Mouse (Mus musculus): Measurements from ENCODE around the gene Tmem218. TPM values are rescaled to one million over a fixed set of nuclear protein-coding genes. Genes with fewer than 3 reads are reported as not detected.

Tmem218 gene
- polyA plus RNA-seq, 1 experiment from 2014 or later = 11.0 TPM

DNA sequence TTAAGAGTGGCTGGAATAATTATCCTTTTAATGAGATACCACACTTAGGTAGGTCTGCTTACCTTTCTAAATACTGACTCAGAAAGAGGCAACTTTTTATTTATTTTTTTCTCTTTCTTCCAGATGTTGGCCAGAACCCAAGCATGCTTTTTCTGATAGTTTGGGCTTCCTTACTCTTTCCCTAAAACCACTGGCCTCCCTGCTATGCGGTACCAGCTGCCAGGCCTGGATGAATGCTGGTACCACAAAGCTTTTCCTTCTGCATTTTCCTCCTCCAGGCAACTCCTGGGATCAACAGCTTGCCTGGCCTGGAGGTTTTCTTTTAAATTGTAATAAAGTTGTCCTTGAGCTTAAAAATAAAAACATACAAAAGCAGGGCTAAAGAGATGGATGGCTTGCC is 17.6 kb downstream of the Tmem218 start:
- 89% methylated on average over 1 of the region's 1 CpGs for WGBS
- Histone ChIP-seq H3K4me2 (ENCODE audit: low read length) (no peak overlapping the region), H3K4me3 (replicated peaks; ENCODE audit: low read length) (no peak overlapping the region), H3K9ac (replicated peaks; ENCODE audit: low read depth, low read length) (no peak overlapping the region), H3K27me3 (replicated peaks; ENCODE audit: control insufficient read depth, insufficient read depth, low read length) (no peaks in the 10 kb centered on the region), H3K27ac (ENCODE audit: low read length) (no peak overlapping the region), H3K36me3 (ENCODE audit: control insufficient read depth, insufficient read depth) (no peaks in the 10 kb centered on the region), H3K4me1 (replicated peaks; ENCODE audit: control insufficient read depth, insufficient read depth, low read length) (0 out of 2 replicates have a peak, but pooled peaks cover 4% of the 10 kb centered on the region), H3K9me3 (ENCODE audit: control insufficient read depth, low read length) (no peaks in the 10 kb centered on the region)
- ATAC-seq = no peak

DNA sequence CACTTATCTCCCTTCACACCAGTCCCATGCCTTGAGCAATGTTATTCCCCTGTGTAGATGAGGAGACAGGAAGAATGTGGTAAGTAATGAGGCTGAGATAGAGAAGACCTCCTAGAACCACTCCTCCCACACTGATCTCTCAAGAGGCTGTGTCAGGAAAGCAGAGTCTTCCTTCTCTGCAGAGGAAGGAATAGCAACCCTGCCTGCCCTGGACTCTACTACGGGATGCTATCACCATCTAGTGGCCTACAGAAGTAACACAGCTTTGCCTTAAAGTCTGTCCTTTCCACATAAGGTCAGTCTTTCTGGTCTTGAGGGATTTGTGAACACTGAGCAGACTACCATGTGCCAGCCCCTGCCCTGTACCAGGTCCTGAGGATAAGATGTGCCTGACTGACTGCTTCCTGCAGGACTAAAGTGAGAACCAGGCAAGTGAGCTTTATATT is 21.9 kb downstream of the Tmem218 start:
- H3K27ac ChIP-seq (ENCODE audit: low read length) = no peak overlapping the region
- no peak overlapping the region for H3K4me3 ChIP-seq (replicated peaks; ENCODE audit: low read length)
- 5% methylated on average over 1 of the region's 1 CpGs for WGBS
- H3K9ac ChIP-seq (replicated peaks; ENCODE audit: low read depth, low read length) = no peak overlapping the region
- peak; percentile 92 for ATAC-seq
- H3K4me2 ChIP-seq (ENCODE audit: low read length) = no peak overlapping the region
- no peaks in the 10 kb centered on the region for H3K27me3 ChIP-seq (replicated peaks; ENCODE audit: control insufficient read depth, insufficient read depth, low read length)
- H3K9me3 ChIP-seq (ENCODE audit: control insufficient read depth, low read length) = no peaks in the 10 kb centered on the region
- H3K36me3 ChIP-seq (ENCODE audit: control insufficient read depth, insufficient read depth) = no peaks in the 10 kb centered on the region
- H3K4me1 ChIP-seq (replicated peaks; ENCODE audit: control insufficient read depth, insufficient read depth, low read length) = 0 out of 2 replicates have a peak, but pooled peaks cover 2% of the 10 kb centered on the region

DNA sequence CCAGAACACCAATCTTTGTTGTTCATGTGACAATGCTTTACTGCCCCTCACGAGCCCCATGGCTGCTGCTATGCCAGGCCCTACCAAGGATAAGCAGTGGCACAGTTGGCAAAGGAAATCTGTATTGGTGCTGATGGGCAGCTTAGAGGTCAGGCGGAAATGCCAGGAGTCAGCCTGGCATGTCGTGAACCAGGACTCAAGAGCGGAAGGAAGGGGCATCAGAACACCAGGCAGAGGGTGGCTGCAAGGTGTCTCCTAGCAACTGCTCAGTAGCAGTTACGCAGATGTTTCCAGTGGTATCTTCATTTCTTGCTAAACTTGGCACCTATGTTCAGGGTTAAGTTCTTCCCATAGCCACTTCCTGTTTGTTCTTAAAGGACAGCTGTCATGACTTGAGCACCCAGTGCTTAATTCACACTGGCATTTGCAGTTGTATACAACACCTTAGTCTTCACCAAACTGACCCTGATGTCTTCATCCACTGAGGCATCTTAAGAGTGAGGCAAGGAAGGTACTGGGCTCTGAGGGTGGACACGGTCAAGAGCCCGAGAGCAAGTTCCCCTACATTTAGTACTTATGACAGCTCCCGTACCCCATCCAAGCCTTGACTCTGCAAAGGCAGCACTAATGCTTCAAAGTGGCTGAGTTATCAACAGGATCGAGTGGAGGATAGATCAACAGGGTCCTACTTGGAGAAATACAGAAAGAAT is 22.6 kb downstream of the Tmem218 start:
- H3K9ac ChIP-seq (replicated peaks; ENCODE audit: low read depth, low read length) = no peak overlapping the region
- H3K9me3 ChIP-seq (ENCODE audit: control insufficient read depth, low read length) = no peaks in the 10 kb centered on the region
- no peaks in the 10 kb centered on the region for H3K27me3 ChIP-seq (replicated peaks; ENCODE audit: control insufficient read depth, insufficient read depth, low read length)
- 0 out of 2 replicates have a peak, but pooled peaks cover 2% of the 10 kb centered on the region for H3K4me1 ChIP-seq (replicated peaks; ENCODE audit: control insufficient read depth, insufficient read depth, low read length)
- H3K27ac ChIP-seq (ENCODE audit: low read length) = no peak overlapping the region
- H3K36me3 ChIP-seq (ENCODE audit: control insufficient read depth, insufficient read depth) = no peaks in the 10 kb centered on the region
- no peak for ATAC-seq
- H3K4me2 ChIP-seq (ENCODE audit: low read length) = no peak overlapping the region
- WGBS = 92% methylated on average over 9 of the region's 9 CpGs
- no peak overlapping the region for H3K4me3 ChIP-seq (replicated peaks; ENCODE audit: low read length)

- Histone ChIP-seq H3K4me1 (replicated peaks; ENCODE audit: control insufficient read depth, insufficient read depth, low read length) (0 out of 2 replicates have a peak, but pooled peaks cover 2% of the 10 kb centered on the region), H3K4me3 (replicated peaks; ENCODE audit: low read length) (no peak overlapping the region), H3K36me3 (ENCODE audit: control insufficient read depth, insufficient read depth) (no peaks in the 10 kb centered on the region), H3K27me3 (replicated peaks; ENCODE audit: control insufficient read depth, insufficient read depth, low read length) (no peaks in the 10 kb centered on the region), H3K9me3 (ENCODE audit: control insufficient read depth, low read length) (no peaks in the 10 kb centered on the region), H3K9ac (replicated peaks; ENCODE audit: low read depth, low read length) (no peak overlapping the region), H3K4me2 (ENCODE audit: low read length) (no peak overlapping the region), H3K27ac (ENCODE audit: low read length) (no peak overlapping the region)
- WGBS = 68% methylated on average over 22 of the region's 22 CpGs
- ATAC-seq = no peak
Observed at GRCm38 (mm10) chr9:37232201-37233195, 24.5 kb downstream of the Tmem218 start.

DNA sequence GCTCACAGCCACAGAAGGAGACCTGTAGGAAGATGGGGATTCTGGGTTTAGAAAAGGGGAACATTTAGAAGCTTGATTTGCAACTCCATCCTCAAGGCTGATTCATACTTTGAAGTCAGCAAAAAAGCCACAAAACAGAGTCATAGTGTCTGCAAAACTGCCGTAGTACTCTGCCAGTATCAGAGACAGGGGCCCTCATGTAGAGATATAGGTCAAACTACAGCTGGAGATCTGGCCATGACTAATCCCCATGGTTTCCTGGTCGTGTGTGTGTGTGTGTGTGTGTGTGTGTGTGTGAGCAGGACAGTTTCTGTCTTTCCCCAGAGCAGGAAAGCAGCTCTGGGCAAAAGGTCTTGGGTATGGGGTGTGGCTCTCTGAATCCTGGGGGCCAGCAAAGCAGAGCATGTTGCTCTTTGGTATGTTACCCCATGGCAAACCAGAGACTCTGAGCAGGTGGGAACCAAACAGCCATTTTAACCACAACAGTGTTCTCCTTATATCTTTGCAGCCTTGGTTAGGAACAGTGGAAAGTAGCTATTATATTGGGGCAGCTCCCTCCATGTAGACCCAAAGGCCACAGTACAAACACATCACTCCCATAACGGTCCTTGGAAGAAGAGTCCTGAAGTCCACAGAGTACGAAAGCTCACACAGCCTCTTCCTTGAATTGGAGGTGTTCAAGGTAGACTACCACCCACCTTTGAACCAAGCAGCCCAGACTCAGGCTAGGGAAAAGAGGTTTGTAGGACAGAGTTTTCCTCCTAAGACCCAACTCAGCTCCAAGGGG is 28.1 kb downstream of the Tmem218 start:
- Histone ChIP-seq H3K36me3 (ENCODE audit: control insufficient read depth, insufficient read depth) (no peaks in the 10 kb centered on the region), H3K27ac (ENCODE audit: low read length) (no peak overlapping the region), H3K9ac (replicated peaks; ENCODE audit: low read depth, low read length) (no peak overlapping the region), H3K9me3 (ENCODE audit: control insufficient read depth, low read length) (no peaks in the 10 kb centered on the region), H3K27me3 (replicated peaks; ENCODE audit: control insufficient read depth, insufficient read depth, low read length) (no peaks in the 10 kb centered on the region), H3K4me2 (ENCODE audit: low read length) (no peak overlapping the region), H3K4me3 (replicated peaks; ENCODE audit: low read length) (no peak overlapping the region), H3K4me1 (replicated peaks; ENCODE audit: control insufficient read depth, insufficient read depth, low read length) (no peaks in the 10 kb centered on the region)
- WGBS = 76% methylated on average over 4 of the region's 4 CpGs
- no peak for ATAC-seq

GRCm38 (mm10) chr9:37242764-37243163 is 34.7 kb downstream of the Tmem218 start:
- 70% methylated on average over 3 of the region's 3 CpGs for WGBS
- H3K4me3 ChIP-seq (replicated peaks; ENCODE audit: low read length) = no peak overlapping the region
- no peak overlapping the region for H3K9ac ChIP-seq (replicated peaks; ENCODE audit: low read depth, low read length)
- H3K27me3 ChIP-seq (replicated peaks; ENCODE audit: control insufficient read depth, insufficient read depth, low read length) = no peaks in the 10 kb centered on the region
- no peak overlapping the region for H3K27ac ChIP-seq (ENCODE audit: low read length)
- no peak overlapping the region for H3K4me2 ChIP-seq (ENCODE audit: low read length)
- ATAC-seq = no peak
- no peaks in the 10 kb centered on the region for H3K9me3 ChIP-seq (ENCODE audit: control insufficient read depth, low read length)
- no peaks in the 10 kb centered on the region for H3K36me3 ChIP-seq (ENCODE audit: control insufficient read depth, insufficient read depth)
- no peaks in the 10 kb centered on the region for H3K4me1 ChIP-seq (replicated peaks; ENCODE audit: control insufficient read depth, insufficient read depth, low read length)

- Histone ChIP-seq H3K4me3 (replicated peaks; ENCODE audit: low read length) (no peak overlapping the region), H3K9me3 (ENCODE audit: control insufficient read depth, low read length) (no peaks in the 10 kb centered on the region), H3K27me3 (replicated peaks; ENCODE audit: control insufficient read depth, insufficient read depth, low read length) (no peaks in the 10 kb centered on the region), H3K4me1 (replicated peaks; ENCODE audit: control insufficient read depth, insufficient read depth, low read length) (peaks cover 5% of the 10 kb centered on the region; the same call in 1 of the 2 replicates), H3K4me2 (ENCODE audit: low read length) (no peak overlapping the region), H3K27ac (ENCODE audit: low read length) (no peak overlapping the region), H3K36me3 (ENCODE audit: control insufficient read depth, insufficient read depth) (no peaks in the 10 kb centered on the region), H3K9ac (replicated peaks; ENCODE audit: low read depth, low read length) (no peak overlapping the region)
- ATAC-seq = no peak
- 81% methylated on average over 1 of the region's 1 CpGs for WGBS
Observed at GRCm38 (mm10) chr9:37244600-37244999, 36.6 kb downstream of the Tmem218 start.

- H3K9me3 ChIP-seq (ENCODE audit: control insufficient read depth, low read length) = no peaks in the 10 kb centered on the region
- no peak for ATAC-seq
- peaks cover 5% of the 10 kb centered on the region; the same call in 1 of the 2 replicates for H3K4me1 ChIP-seq (replicated peaks; ENCODE audit: control insufficient read depth, insufficient read depth, low read length)
- no peak overlapping the region for H3K4me2 ChIP-seq (ENCODE audit: low read length)
- WGBS = 44% methylated on average over 2 of the region's 2 CpGs
- H3K9ac ChIP-seq (replicated peaks; ENCODE audit: low read depth, low read length) = no peak overlapping the region
- no peak overlapping the region for H3K4me3 ChIP-seq (replicated peaks; ENCODE audit: low read length)
- H3K36me3 ChIP-seq (ENCODE audit: control insufficient read depth, insufficient read depth) = no peaks in the 10 kb centered on the region
- no peaks in the 10 kb centered on the region for H3K27me3 ChIP-seq (replicated peaks; ENCODE audit: control insufficient read depth, insufficient read depth, low read length)
- H3K27ac ChIP-seq (ENCODE audit: low read length) = no peak overlapping the region
Observed at GRCm38 (mm10) chr9:37245404-37245803, 37.4 kb downstream of the Tmem218 start.
